Mouse (Mus musculus) gastrocnemius, postnatal 14 days (tissue): ENCODE measurements around the gene Dhx37. TPM values are rescaled to one million over a fixed set of nuclear protein-coding genes. Genes with fewer than 3 reads are reported as not detected.
"Not testable (repeated sequence)": the region's sequence is repeated elsewhere in the genome, so short reads cannot be mapped to it uniquely, and the experiment has no call there.

Source experiments
- DNase-seq: peaks from one replicate; pipeline ENCODE4 v3.0.0; 2021; ENCODE audit warnings: mixed read lengths
- intact Hi-C: fragments of 180-260 bp; cut with DNase I; formaldehyde crosslinking; loops from one replicate; pipeline ENCODE4 v1.15.1; 2025; ENCODE audit warnings: low total_unique reads
- total RNA-seq, 2 experiments: library from RNA; stranded (reverse); gene quantifications; 2 replicates each; pipeline ENCODE4 v1.2.3; 2021

Dhx37 gene
- total RNA-seq, 2 experiments from 2014 or later = 3.6 to 4.0 TPM

GRCm38 (mm10) chr5:125392618-125392976 is 41.3 kb downstream of the Dhx37 start:
- no peak for DNase-seq
- intact Hi-C loops = no loop called here

GRCm38 (mm10) chr5:125392176-125392575 is 41.7 kb downstream of the Dhx37 start:
- DNase-seq, intact Hi-C loops: not testable (repeated sequence)

- intact Hi-C loops = no loop called here
- DNase-seq = peak; percentile 52
These were observed 42.3 kb downstream of the Dhx37 start for GRCm38 (mm10) chr5:125391609-125392008.

DNA sequence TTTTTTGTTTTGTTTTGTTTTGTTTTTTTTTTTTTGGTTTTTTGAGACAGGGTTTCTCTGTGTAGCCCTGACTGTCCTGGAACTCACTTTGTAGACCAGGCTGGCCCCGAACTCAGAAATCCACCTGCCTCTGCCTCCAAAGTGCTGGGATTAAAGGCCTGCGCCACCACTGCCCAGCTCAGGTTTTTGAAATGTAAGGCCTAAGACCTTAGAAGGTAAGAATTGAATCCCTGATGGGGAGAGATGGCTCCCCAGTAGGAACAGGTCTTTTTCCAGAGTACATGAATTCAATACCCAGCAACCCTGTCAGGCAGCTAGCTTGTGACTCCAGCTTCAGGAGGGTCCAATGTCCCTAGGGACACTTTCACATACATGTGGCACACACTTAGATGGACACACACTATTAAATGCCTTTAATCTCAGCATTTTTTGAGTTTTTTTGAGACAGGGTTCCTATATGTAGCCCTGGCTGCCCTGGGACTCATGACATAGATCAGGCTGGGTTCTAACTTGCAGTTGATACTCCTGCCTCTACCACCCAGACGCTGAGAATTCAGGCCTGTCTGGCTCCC is 42.9 kb downstream of the Dhx37 start:
- no peak for DNase-seq
- intact Hi-C loops = no loop called here

GRCm38 (mm10) chr5:125389579-125390441 is 44.1 kb downstream of the Dhx37 start, which contains the start of gene Ubc:
Gene Ubc, minus strand, starts transcription at chr5:125390202.
- intact Hi-C loops = no loop called here
- peak; percentile 91 for DNase-seq

DNA sequence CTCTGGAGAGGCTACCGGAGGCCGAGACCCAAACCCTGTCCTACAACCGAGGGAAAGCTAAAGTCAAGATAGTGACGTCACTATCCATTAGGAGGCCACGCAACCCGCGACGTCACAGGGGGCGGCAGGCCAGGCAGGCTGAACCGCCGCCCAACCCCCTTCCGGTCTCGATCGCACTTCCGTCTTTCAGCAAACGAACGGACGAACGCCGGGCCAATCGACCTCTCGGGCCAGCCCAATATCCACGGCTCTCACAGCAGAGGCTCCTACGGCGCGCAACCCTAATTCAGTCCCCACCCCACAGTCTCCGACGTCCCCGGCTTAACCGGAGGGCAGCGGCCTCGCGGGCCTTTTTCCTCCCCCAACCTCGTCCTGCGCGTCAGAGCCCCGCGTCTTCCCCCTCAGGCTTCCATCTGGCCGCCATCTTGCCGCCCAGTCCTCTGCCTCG is 44.8 kb downstream of the Dhx37 start, which contains the start of gene Gm10382:
Gm10382 (plus strand) TSS at position 192 of the 448 bp plus-strand sequence.
- intact Hi-C loops = no loop called here
- peak; percentile 89 for DNase-seq

DNA sequence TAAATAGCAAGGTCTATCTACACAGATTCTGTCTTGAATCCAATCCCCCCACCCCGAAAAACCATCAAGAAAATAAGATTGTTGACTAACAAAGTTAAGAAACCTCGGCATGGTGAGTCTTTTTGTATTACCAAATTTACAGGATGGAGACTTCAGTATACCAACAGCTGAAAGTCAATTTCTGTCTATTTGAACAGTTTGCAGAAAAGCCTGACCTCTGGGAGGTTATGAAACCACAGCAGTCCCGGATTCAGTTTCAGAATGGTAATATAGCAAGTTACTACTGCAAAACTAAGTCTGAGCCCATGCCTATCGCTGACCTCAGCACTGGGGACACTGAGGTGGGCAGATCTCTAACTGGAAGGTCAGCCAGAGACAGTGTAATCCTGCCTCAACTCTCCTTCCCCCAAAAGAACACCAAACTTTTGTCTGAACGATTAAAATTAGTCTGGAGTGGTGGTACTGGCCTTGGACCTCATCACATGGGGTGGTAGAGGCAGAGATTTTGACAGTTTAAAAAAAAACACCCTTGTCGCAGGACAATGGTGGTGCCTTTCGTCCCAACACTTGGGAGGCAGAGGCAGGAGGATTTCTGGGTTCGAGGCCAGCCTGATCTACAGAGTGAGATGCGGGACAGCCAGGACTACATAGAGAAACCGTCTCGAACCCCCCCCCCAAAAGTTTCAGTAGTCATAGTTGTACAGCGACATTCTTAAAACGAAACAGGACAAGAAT is 45.4 kb downstream of the Dhx37 start:
- no peak for DNase-seq
- intact Hi-C loops = no loop called here

DNA sequence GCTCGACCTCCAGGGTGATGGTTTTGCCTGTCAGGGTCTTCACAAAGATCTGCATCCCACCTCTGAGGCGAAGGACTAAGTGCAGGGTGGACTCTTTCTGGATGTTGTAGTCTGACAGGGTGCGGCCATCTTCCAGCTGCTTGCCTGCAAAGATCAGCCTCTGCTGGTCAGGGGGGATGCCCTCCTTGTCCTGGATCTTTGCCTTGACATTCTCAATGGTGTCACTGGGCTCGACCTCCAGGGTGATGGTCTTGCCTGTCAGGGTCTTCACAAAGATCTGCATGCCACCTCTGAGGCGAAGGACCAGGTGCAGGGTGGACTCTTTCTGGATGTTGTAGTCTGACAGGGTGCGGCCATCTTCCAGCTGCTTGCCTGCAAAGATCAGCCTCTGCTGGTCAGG is 46.6 kb downstream of the Dhx37 start:
- intact Hi-C loops, DNase-seq: not testable (repeated sequence)

DNA sequence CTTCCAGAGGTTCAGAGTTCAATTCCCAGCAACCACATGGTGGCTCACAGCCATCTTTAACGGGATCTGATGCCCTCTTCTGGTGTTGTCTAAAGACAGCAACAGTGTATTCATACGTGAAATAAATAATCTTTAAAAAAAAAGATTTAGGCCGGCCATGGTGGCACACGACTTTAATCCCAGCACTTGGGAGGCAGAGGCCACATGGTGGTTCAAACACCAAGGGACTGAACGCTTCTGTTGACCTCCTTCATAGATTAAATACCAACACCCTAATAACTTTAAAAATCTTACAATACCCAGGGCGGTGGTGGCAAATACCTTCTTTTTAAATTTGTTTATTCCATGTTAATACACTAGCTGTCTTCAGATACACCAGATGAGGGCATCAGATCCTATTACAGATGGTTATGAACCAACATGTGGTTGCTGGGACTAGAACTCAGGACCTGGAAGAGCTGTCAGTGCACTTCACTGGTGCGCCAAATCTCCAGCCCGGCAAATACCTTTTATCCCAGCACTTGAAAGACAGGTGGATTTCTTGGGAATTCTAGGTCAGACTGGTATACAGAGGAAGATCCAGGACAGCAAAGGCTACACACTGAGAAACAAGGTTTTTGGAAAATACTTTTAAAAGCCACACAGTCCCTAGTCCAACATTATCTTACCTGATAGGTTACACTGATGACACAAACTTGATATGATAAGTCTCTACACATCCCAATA is 48.5 kb downstream of the Dhx37 start:
- DNase-seq = no peak
- intact Hi-C loops = no loop called here

GRCm38 (mm10) chr5:125384512-125385214 is 49.3 kb downstream of the Dhx37 start:
- DNase-seq = no peak
- intact Hi-C loops = no loop called here

DNA sequence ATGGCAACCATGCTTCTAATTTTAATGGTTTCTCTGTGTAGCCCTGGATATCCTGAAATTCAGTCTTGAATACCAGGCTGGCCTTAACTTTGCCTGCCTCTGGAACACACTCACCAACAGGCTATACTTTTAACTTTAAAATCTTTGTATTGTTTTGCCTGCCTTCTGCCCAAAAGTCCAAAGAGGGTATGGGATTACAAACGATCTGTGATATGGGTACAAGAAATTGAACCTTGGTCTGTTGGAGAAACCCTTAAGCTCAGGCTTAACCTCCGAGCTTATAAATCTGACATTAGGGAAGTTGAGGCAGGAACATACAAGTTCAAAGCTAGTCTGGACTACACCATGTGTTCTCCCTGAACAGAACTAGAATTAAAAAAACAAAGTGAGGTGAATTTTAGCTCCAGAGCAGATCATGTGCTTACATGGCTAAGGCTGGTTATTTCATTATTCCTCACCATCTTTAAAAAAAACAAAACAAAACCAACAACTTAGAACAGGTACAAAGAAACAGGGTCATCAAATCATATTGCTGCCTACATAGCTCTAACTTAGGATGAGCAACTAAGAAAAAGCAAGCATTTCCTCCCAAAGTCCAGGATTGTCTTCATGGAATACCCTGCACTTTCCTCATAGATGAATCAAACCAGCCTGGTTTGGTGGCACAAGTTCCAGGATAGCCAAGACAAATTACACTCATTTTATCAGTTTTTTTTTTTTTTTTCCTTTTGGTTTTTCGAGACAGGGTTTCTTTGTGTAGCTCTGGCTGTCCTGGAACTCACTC is 50.1 kb downstream of the Dhx37 start:
- intact Hi-C loops = no loop called here
- no peak for DNase-seq

GRCm38 (mm10) chr5:125382673-125383558 is 51.0 kb downstream of the Dhx37 start:
- DNase-seq = peak; percentile 52
- intact Hi-C loops = no loop called here

GRCm38 (mm10) chr5:125381954-125382672 is 51.8 kb downstream of the Dhx37 start:
- DNase-seq = no peak
- intact Hi-C loops = no loop called here

- DNase-seq = no peak
- intact Hi-C loops = loop anchor here (5.0 kb wide), 1 partner anchor 83 kb away; no protein-coding TSS in a partner anchor
These were observed 55.0 kb downstream of the Dhx37 start for GRCm38 (mm10) chr5:125378919-125379318.

DNA sequence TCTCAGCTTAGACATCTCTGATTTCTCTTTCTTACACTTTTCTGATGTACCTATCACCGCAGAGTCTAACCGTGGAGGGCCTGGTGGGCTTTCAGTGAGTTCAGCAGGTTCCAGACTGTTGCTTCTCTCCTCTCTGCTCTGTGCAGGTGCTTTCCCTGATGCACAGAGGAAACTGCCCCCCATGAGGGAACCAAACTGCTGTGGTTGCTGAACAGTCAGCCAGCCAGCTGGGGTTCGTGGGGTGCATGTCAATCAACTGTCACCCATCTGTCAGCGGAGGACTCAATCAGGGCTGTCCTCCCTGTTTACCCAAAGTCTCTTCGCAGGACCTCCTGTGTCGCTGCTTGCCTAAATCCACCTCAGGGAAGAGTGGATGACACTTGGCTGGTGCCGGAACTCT is 56.7 kb downstream of the Dhx37 start:
- DNase-seq = no peak
- intact Hi-C loops = loop anchor here (5.0 kb wide), 1 partner anchor 85 kb away; no protein-coding TSS in a partner anchor

DNA sequence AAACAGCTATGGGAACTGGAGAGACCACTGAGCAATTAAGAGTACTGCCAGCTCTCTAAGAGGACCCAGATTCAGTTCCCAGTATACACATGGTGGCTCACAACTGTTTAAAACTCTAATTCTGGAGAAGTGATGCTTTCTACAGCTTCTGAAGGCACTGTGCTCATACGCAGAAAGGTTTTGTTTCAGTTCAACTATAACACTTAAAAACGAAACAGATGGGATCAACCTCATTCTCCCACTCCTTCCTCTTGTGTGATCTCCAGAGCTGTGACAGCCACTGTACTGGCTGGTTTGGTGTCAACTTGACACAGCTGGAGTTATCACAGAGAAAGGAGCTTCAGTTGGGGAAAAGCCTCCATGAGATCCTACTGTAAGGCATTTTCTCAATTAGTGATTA is 58.0 kb downstream of the Dhx37 start:
- intact Hi-C loops = loop anchor here (5.0 kb wide), 1 partner anchor 86 kb away; no protein-coding TSS in a partner anchor

More for the DNA sequence above, 58.0 kb downstream of the Dhx37 start:
- DNase-seq = no peak
